Mouse (Mus musculus): ENCODE results near the gene Grid2. TPM values are rescaled to one million over a fixed set of nuclear protein-coding genes. Genes with fewer than 3 reads are reported as not detected.

Gene Grid2
- polyA plus RNA-seq, 1 experiment from 2014 or later, result 1.3 TPM

DNA sequence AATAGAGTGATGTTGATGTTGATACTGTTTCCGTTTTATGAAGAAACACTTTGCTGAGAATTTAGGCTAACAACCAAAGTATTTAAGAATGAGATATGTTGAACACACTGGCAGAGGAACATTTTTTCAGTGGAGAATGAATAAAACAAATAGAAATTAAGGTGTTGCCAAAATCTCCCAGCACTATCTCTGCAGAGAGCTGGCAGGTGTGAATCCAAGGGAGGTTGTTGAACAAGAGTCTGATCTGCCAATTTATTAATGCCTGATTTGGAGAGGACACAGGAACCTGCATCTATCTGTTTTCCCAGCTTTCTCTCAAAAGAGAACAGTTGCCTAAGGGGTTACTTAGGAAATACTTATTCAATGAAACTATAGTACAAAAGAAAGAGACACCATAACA lies 822.2 kb downstream of the Grid2 start:
- no peaks in the 10 kb centered on the region for H3K9me3 ChIP-seq
- 83% methylated on average over 1 of the region's 1 CpGs for WGBS

DNA sequence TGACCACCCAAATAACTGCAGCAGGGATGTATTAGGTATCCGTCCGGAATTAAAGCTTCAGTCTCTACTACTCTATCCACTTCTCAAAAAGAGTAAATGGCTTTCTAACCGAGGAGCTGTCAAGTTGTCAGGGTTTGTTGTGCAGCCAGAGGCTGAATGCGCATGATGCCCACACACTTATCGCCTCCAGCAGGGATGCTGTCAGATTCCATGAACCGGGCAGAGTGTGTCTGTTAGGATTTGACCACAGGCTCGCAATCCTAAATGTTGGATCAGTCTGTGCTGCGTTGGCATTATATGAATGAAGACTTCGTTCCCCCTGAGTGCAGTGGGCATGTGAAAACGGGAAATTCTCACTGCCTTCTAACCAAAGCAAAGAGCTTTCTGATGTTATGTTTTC lies 843.0 kb downstream of the Grid2 start:
- Histone ChIP-seq H3K4me1 (no peaks in the 10 kb centered on the region), H3K27me3 (no peaks in the 10 kb centered on the region), H3K36me3 (no peaks in the 10 kb centered on the region), H3K9ac (no peak overlapping the region), H3K4me3 (no peak overlapping the region), H3K9me3 (no peaks in the 10 kb centered on the region), H3K4me2 (no peak overlapping the region), H3K27ac (no peak overlapping the region)
- 74% methylated on average over 10 of the region's 10 CpGs for WGBS
- ATAC-seq (ENCODE audit: insufficient number of reproducible peaks, low FRiP score, low TSS enrichment, low read depth), result no peak

More for the DNA sequence above, 822.2 kb downstream of the Grid2 start:
- Histone ChIP-seq H3K36me3 (no peaks in the 10 kb centered on the region), H3K4me2 (no peak overlapping the region), H3K4me3 (no peak overlapping the region), H3K27ac (no peak overlapping the region), H3K27me3 (no peaks in the 10 kb centered on the region), H3K4me1 (no peaks in the 10 kb centered on the region), H3K9ac (no peak overlapping the region)
- no peak for ATAC-seq (ENCODE audit: insufficient number of reproducible peaks, low FRiP score, low TSS enrichment, low read depth)

DNA sequence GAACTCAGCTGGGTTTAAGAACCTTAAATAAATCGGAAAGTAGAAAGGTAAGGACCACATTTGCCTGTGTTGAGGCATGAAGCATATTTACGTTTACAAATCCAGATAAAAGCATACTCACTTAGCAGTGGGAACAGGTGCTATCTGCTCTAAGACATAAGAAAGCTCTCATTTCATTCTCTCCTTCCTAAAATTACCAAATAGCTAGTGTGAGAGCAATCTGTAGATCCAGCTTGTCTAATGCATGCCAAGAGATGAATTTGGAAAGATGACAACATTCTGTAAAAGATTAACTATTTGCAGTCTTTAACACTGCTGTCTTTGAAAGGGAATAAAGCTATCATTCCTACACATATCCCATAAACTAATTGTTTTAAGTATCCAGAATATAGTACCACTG lies 858.9 kb downstream of the Grid2 start:
- H3K4me1 ChIP-seq, result no peaks in the 10 kb centered on the region
- no peak overlapping the region for H3K27ac ChIP-seq
- no peaks in the 10 kb centered on the region for H3K9me3 ChIP-seq
- H3K4me2 ChIP-seq, result no peak overlapping the region
- H3K9ac ChIP-seq, result no peak overlapping the region
- H3K36me3 ChIP-seq, result no peaks in the 10 kb centered on the region
- WGBS, result 61% methylated on average over 2 of the region's 2 CpGs
- H3K4me3 ChIP-seq, result no peak overlapping the region
- H3K27me3 ChIP-seq, result no peaks in the 10 kb centered on the region
- no peak for ATAC-seq (ENCODE audit: insufficient number of reproducible peaks, low FRiP score, low TSS enrichment, low read depth)

DNA sequence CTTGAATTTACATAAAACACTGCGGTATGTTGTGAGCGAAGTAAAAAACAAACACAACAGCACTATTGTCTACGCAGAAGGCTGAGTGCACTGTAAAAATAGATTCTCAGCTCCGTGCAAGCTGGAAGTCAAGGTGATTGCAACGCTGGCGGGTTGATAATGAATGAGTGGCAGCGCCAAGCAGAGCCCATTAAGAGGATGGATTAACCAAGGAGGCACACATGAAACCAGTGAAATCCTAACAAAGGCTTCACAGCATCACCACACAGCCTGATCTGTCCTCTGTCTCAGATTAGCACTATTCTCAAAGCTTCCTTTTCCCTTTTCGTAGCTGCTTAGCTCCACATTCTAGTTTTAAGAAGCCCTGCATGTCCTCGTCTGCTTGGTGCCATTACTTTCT lies 880.6 kb downstream of the Grid2 start:
- Histone ChIP-seq H3K9ac (no peak overlapping the region), H3K4me2 (no peak overlapping the region), H3K36me3 (no peaks in the 10 kb centered on the region), H3K4me3 (no peak overlapping the region), H3K9me3 (no peaks in the 10 kb centered on the region), H3K4me1 (no peaks in the 10 kb centered on the region), H3K27ac (no peak overlapping the region), H3K27me3 (no peaks in the 10 kb centered on the region)
- no peak for ATAC-seq (ENCODE audit: insufficient number of reproducible peaks, low FRiP score, low TSS enrichment, low read depth)
- WGBS, result 82% methylated on average over 9 of the region's 9 CpGs

DNA sequence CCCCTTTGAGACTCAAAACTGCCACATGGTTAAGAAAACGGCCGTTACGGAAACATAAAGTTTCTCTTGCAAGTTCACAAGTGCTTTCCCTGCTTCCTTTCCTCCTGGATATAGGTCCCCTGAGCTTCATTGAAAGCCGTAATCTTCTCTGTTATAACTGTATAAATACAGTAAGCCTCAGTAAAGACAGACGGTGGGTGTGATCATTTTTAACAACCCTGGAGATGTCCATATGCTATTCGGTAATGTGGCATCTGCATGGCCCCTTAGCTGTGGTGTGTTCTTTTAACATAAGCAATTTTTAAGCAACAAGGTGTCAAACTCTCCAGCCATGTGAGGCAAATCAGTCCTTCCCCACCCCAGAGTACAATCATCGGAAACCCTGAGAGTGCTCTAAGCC lies 892.9 kb downstream of the Grid2 start:
- H3K27ac ChIP-seq, result no peak overlapping the region
- no peak for ATAC-seq (ENCODE audit: insufficient number of reproducible peaks, low FRiP score, low TSS enrichment, low read depth)
- no peaks in the 10 kb centered on the region for H3K27me3 ChIP-seq
- no peaks in the 10 kb centered on the region for H3K36me3 ChIP-seq
- no peaks in the 10 kb centered on the region for H3K4me1 ChIP-seq
- H3K4me3 ChIP-seq, result no peak overlapping the region
- H3K9me3 ChIP-seq, result no peaks in the 10 kb centered on the region
- H3K4me2 ChIP-seq, result no peak overlapping the region
- WGBS, result 37% methylated on average over 7 of the region's 7 CpGs
- H3K9ac ChIP-seq, result no peak overlapping the region

DNA sequence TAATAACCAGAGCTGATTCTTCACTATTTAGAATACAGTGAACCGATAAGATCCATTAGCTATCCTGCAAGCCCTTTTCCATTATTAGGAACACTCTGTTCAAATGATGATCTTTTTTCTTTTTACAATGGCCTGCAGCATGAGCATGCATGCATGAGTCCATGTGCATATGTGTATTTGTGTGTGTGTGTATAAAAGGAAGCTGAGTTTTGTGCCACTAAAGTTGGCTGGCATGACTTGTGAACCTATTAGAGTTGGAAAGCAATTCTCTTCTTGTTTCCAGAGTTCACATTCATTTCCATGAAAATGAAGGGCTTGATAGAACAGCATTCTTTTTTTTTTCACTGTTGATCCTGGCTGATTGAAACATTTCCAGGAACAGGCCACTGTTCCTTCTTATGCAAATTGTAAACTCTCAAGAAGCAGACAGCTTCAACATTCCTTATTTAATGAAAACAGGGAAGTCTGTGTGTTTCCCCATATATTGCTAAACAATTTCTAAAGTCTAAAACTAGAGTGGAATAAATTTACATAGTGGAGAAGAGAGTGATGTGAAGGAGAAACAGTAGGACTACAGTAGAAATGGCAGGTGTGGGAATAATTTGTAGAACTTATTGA lies 919.4 kb downstream of the Grid2 start:
- H3K4me3 ChIP-seq, result no peak overlapping the region
- H3K4me1 ChIP-seq, result no peaks in the 10 kb centered on the region
- H3K36me3 ChIP-seq, result no peaks in the 10 kb centered on the region
- no peak overlapping the region for H3K4me2 ChIP-seq
- 91% methylated on average over 1 of the region's 1 CpGs for WGBS
- H3K27me3 ChIP-seq, result no peaks in the 10 kb centered on the region
- no peaks in the 10 kb centered on the region for H3K9me3 ChIP-seq
- ATAC-seq (ENCODE audit: insufficient number of reproducible peaks, low FRiP score, low TSS enrichment, low read depth), result no peak
- no peak overlapping the region for H3K9ac ChIP-seq
- H3K27ac ChIP-seq, result no peak overlapping the region

DNA sequence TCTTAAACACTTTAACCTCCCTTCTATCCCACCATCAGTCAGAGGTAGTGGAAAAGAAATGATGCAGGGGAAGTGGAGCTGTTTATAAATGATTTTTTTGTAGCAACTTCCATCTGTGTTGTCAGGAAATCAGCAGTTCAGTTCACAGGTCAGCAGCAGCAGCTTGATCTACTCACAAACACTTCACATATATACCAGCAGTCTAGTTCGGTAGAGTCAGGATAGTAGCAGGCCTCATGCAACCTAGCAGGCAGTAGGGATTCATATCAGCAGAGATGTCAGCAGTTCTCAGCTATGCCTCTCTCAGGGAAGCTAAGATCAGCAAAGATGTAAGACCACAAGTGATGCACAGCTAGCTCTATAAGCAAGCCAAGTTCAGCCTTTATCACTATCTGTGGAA lies 938.0 kb downstream of the Grid2 start:
- no peak for ATAC-seq (ENCODE audit: insufficient number of reproducible peaks, low FRiP score, low TSS enrichment, low read depth)
- 73% methylated on average over 1 of the region's 1 CpGs for WGBS

DNA sequence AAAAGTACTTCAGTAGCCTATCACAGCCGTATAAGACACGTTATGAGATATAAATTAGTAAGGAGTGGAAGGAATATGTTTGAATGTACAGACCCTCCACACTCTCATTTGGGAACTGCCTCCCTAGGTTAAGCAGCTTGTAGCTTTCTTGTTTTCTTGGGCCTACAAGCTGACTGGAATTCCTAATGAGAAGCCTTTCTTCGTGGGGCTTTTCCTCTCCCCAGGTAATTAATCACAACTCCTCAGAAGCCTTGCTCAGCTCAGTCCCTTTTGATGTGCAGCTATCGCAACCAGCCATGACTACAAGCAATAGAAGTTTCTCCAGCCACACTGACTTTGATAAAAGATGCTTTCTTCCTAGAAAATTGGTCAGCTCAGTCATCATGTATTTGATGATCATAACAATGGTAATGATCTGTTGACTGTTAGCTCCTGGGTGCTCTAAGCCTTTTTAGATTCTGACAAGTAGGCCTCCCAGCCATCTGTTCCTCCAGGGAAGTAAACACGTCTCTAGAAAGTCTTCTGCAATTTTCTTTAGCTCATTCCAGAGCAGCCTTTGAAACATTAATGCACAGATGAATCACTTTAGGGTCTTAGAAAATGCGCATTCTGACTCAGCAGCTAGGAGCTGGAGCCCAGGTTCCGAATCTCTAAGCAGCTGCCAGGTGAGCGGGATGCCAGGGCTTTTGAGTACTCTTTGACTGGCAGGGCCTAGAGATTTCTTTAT lies 946.9 kb downstream of the Grid2 start:
- 29% methylated on average over 8 of the region's 8 CpGs for WGBS
- H3K36me3 ChIP-seq, result no peaks in the 10 kb centered on the region
- H3K9me3 ChIP-seq, result no peaks in the 10 kb centered on the region
- no peak for ATAC-seq (ENCODE audit: insufficient number of reproducible peaks, low FRiP score, low TSS enrichment, low read depth)
- no peaks in the 10 kb centered on the region for H3K27me3 ChIP-seq
- H3K4me3 ChIP-seq, result no peak overlapping the region
- H3K4me2 ChIP-seq, result no peak overlapping the region
- no peak overlapping the region for H3K27ac ChIP-seq
- H3K4me1 ChIP-seq, result no peaks in the 10 kb centered on the region
- no peak overlapping the region for H3K9ac ChIP-seq

More for the DNA sequence above, 938.0 kb downstream of the Grid2 start:
- H3K36me3 ChIP-seq, result no peaks in the 10 kb centered on the region
- H3K4me2 ChIP-seq, result no peak overlapping the region
- H3K4me3 ChIP-seq, result no peak overlapping the region
- H3K9ac ChIP-seq, result no peak overlapping the region
- H3K4me1 ChIP-seq, result no peaks in the 10 kb centered on the region
- no peaks in the 10 kb centered on the region for H3K27me3 ChIP-seq
- no peaks in the 10 kb centered on the region for H3K9me3 ChIP-seq
- H3K27ac ChIP-seq, result no peak overlapping the region

DNA sequence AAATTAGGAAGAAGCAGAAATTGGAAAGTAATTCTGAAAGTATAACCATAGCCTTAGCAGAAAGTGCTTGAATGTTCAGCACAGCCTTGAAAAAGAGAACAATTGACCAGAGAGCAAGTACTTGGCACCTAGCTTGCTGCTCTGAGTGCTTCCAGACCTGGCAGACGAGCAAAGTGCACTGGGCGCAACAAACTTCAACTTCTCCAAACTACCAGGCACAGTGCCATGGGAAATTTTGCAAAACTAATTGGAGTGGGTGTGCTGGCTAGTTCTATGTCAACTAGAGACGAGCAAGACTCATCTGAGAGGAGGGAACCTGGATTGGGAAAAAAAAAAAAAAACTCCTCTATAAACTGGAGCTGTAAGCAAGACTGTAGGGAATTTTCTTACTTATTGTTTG lies 980.7 kb downstream of the Grid2 start:
- WGBS, result 45% methylated on average over 3 of the region's 3 CpGs
- Histone ChIP-seq H3K9me3 (no peaks in the 10 kb centered on the region), H3K4me1 (no peaks in the 10 kb centered on the region), H3K27me3 (no peaks in the 10 kb centered on the region), H3K4me3 (no peak overlapping the region), H3K9ac (no peak overlapping the region), H3K36me3 (no peaks in the 10 kb centered on the region), H3K4me2 (no peak overlapping the region), H3K27ac (no peak overlapping the region)
- no peak for ATAC-seq (ENCODE audit: insufficient number of reproducible peaks, low FRiP score, low TSS enrichment, low read depth)

DNA sequence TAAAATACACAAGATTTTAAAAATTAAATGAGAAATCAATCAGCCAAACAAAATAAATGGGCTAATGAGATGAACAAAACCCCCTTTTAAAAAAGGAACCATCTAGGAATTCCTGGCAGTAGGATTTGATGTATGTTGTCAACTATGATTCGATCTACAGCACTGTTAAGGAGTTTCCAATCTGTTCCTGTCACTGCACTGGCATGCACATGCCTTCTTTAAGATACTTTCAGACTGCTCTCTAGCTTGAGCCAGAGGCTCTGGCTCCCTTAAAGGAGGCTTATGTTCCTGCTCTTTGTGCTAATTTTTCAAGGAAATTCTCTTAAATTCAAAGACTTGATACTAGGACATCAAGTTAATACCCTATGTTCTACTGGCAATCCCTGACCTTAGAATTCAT lies 984.9 kb downstream of the Grid2 start:
- H3K4me1 ChIP-seq, result no peaks in the 10 kb centered on the region
- no peak overlapping the region for H3K27ac ChIP-seq
- H3K36me3 ChIP-seq, result no peaks in the 10 kb centered on the region
- H3K4me2 ChIP-seq, result no peak overlapping the region
- no peaks in the 10 kb centered on the region for H3K9me3 ChIP-seq
- no peak overlapping the region for H3K9ac ChIP-seq
- no peak overlapping the region for H3K4me3 ChIP-seq
- no peaks in the 10 kb centered on the region for H3K27me3 ChIP-seq
- 59% methylated on average over 1 of the region's 1 CpGs for WGBS
- no peak for ATAC-seq (ENCODE audit: insufficient number of reproducible peaks, low FRiP score, low TSS enrichment, low read depth)

DNA sequence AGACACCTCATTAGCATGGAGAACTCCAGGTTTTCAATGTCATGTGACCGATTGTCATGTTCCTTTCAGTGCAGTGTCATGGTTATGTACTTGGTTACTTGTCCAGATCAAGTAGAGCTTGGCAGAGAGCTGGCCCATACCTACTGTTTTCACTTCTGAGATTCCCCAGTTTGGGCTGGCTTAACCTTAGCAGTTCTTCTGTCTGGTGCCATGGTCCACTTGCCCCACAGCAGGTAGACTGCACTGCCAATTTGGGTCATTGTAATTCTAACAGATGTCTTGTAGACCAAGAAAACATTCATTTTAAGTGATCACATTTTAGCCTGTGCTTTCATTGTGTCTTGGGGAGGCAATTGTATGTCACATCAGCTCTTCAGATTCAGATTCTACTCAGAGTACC lies 990.3 kb downstream of the Grid2 start:
- H3K27me3 ChIP-seq, result no peaks in the 10 kb centered on the region
- 71% methylated on average over 1 of the region's 1 CpGs for WGBS
- no peak overlapping the region for H3K4me3 ChIP-seq
- no peak for ATAC-seq (ENCODE audit: insufficient number of reproducible peaks, low FRiP score, low TSS enrichment, low read depth)
- H3K9me3 ChIP-seq, result no peaks in the 10 kb centered on the region
- H3K4me2 ChIP-seq, result no peak overlapping the region
- no peaks in the 10 kb centered on the region for H3K36me3 ChIP-seq
- no peak overlapping the region for H3K9ac ChIP-seq
- no peaks in the 10 kb centered on the region for H3K4me1 ChIP-seq
- no peak overlapping the region for H3K27ac ChIP-seq

DNA sequence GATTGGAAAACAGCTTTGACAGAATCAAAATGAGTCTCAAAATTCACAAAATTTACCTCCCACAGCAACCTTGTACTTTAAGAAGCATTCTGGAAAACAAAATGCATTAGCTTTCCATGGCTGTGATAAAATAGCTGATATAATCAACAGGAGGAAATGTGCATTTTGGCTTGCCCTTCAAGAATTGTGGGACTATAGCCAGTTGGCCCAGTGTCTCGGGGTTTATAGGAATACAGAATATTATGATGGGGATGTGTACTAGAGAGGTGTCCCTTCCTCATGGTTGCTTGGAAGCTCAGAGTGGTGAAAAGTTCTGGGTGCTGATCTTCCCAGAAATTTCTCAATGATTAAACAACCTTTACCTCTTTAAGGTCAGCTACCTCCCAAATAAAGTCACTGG lies 995.4 kb downstream of the Grid2 start:
- Histone ChIP-seq H3K9ac (no peak overlapping the region), H3K27me3 (no peaks in the 10 kb centered on the region), H3K4me3 (no peak overlapping the region), H3K36me3 (no peaks in the 10 kb centered on the region), H3K4me2 (no peak overlapping the region), H3K4me1 (no peaks in the 10 kb centered on the region), H3K9me3 (no peaks in the 10 kb centered on the region), H3K27ac (no peak overlapping the region)
- WGBS, result 59% methylated on average over 1 of the region's 1 CpGs
- no peak for ATAC-seq (ENCODE audit: insufficient number of reproducible peaks, low FRiP score, low TSS enrichment, low read depth)

All from limb, embryonic 15.5 days (tissue).